Mouse (Mus musculus) bone marrow macrophage, adult 2 months (primary cell): Measurements from ENCODE around the gene Cdkn1c. TPM values are rescaled to one million over a fixed set of nuclear protein-coding genes. Genes with fewer than 3 reads are reported as not detected.

Experiments used
- H3K27ac ChIP-seq: 2 replicates; pipeline ENCODE4 v1.5.1; 2012; ENCODE audit warnings: low read depth, low read length; ENCODE audit not compliant: insufficient read depth
- H3K4me1 ChIP-seq: 2 replicates; pipeline ENCODE4 v1.6.1; 2012; ENCODE audit warnings: low read length; ENCODE audit not compliant: control insufficient read depth, insufficient read depth
- H3K4me3 ChIP-seq: 2 replicates; pipeline ENCODE4 v1.5.1; 2012; ENCODE audit warnings: mild to moderate bottlenecking, low read length, moderate library complexity; ENCODE audit not compliant: insufficient read depth
- CTCF ChIP-seq: IDR thresholded peaks from 2 replicates; pipeline ENCODE4 v1.5.1; 2012; ENCODE audit warnings: low read depth, mild to moderate bottlenecking, low read length, moderate library complexity
- POLR2A ChIP-seq: IDR thresholded peaks from 2 replicates; pipeline ENCODE4 v1.6.1; 2012; ENCODE audit warnings: mild to moderate bottlenecking, low read depth, low read length, borderline replicate concordance
- polyA plus RNA-seq: library from polyadenylated mRNA; stranded (reverse); fragments of >200 nt; gene quantifications from 2 replicates; pipeline ENCODE4 v1.2.4, GENCODE M21; 2012; ENCODE audit not compliant: missing spikeins, insufficient read depth, insufficient read length

Gene Cdkn1c
- polyA plus RNA-seq, 1 experiment = 8.5 TPM

DNA sequence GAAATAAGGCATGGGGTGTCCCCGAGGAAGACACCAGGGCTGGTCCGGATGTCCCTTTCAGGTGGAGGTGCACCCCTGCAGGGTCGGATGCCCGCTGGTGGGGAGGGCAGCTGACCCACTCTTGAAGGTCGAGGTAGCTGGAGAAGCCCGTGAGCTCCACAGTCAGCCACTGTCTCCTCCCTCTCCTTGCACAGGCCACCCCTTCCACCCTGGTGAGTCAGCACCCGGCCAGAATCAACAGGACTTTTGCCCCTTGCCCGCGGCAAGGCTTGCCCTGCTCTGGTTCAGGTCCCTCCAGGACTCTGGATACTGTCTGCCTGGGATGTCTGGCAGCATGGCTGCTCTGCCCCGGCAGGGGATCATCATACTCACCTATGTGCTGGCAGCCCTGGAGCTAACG lies 15.0 kb upstream of the Cdkn1c start:
- no peak overlapping the region for H3K4me3 ChIP-seq
- H3K4me1 ChIP-seq = peaks cover 3% of the 10 kb centered on the region; the same call in 1 of the 2 replicates
- H3K27ac ChIP-seq = no peak overlapping the region
- no peak for TF ChIP-seq POLR2A
- no peak for TF ChIP-seq CTCF

DNA sequence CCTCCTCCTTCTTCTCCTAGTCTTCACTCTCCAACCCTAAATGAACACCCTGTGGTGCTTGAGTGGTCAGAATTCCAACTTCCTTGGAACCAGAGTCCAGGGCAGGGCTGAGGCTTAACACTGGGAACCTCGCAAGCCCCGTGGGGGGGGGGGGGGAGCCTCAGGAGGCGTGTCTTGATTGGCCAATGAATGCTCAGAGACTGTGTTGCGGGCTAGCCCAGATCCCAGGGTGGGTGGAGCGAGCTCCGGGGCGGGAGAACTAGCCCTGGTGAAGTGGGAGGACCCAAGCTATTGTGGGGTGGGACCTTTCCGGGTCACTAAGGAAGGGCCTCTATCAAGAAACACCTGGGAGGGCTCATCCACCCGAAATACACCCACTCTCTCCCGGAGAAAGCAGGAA lies 14.0 kb upstream of the Cdkn1c start:
- no peak for TF ChIP-seq POLR2A
- TF ChIP-seq CTCF = no peak
- H3K4me1 ChIP-seq = peaks cover 3% of the 10 kb centered on the region; the same call in 1 of the 2 replicates
- H3K4me3 ChIP-seq = no peak overlapping the region
- H3K27ac ChIP-seq = no peak overlapping the region

DNA sequence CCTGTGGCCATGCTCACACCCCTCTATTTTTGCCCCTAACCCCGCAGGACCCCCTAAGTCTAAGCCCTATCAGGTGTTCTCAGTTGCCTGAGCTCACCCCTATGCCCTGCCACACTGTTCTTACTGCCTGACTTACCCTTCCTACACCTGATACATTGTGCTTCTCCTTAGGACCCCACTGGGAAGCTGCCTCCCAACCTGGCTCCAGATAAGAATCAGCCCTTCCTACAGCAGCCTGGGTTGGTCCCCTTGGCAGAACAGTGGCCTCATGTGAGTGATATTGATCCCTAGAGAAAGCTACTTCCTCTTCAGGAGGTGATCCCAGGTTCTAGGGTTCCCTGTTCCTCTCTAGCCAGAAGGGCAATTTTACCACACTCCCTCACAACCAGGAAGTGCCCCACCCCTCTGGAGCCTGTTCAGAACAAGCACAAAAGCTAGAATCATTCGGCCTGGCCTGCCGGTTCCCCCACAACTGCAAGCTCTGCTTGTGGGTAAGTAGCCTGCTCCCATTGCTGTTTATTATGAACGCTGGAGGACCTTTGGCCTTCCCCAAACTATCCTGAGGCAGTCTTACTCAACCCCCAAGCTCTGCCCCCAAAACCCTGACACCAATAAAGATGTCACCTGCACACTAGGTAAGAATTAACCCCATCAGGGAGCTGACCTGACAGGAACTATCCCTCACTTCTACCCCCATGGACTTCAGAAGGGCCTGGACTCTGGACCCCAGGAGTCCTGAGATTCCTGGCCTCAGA lies 12.7 kb upstream of the Cdkn1c start, which contains the start of gene Slc22a18:
TSS of gene Slc22a18 (plus strand) at position 390 of the 755 bp plus-strand sequence.
- no peak within 1 kb of the TSS for H3K27ac ChIP-seq
- peak within 1 kb of the TSS; percentile 44 for H3K4me3 ChIP-seq
- H3K4me1 ChIP-seq = peaks cover 3% of the 10 kb centered on the region; the same call in 1 of the 2 replicates
- TF ChIP-seq POLR2A = no peak
- TF ChIP-seq CTCF = no peak

DNA sequence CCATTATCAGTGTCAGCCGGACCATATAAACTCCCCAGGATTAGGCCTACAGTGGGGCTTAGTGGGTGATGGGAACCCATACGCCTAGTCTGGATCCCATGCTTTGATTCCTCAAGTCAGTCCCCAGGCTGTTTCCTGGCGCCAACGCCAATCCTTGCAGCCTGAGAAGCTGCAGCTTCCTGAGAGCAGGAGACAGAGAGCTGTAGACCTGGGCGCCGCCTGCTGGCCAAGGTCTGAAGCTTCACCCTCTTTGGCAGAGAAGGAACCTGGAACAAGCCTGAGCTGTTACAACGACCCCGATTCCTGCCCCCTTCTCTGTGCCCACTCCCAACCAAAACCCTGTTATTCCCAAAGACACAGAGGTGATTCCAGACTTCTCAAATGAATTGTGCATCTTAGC lies 9.1 kb upstream of the Cdkn1c start:
- H3K27ac ChIP-seq = no peak overlapping the region
- TF ChIP-seq CTCF = peak; percentile 72
- TF ChIP-seq POLR2A = no peak
- H3K4me1 ChIP-seq = peaks cover 3% of the 10 kb centered on the region; the same call in 1 of the 2 replicates
- H3K4me3 ChIP-seq = no peak overlapping the region

DNA sequence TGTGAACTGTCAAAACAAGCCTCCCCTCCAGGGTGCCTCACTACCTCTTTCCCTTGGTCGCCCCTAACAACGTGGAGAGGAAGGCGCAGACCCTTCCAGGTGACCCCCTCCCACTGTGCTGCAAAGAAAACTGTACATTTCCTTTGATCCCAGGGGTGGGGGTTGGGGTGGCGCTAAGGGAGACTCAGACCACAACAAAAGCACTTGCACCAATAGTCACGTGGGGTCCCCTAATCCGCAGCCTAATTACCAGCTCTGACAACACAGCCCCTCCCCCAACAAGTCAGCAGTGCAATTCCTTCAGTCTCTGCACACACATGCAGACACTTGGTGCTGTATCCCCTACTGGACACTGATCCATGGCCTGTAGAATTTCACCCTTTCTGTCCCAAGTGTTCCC lies 6.9 kb upstream of the Cdkn1c start:
- Histone ChIP-seq H3K4me1 (no peaks in the 10 kb centered on the region), H3K4me3 (no peak overlapping the region), H3K27ac (no peak overlapping the region)
- TF ChIP-seq POLR2A (no peak), CTCF (no peak)

DNA sequence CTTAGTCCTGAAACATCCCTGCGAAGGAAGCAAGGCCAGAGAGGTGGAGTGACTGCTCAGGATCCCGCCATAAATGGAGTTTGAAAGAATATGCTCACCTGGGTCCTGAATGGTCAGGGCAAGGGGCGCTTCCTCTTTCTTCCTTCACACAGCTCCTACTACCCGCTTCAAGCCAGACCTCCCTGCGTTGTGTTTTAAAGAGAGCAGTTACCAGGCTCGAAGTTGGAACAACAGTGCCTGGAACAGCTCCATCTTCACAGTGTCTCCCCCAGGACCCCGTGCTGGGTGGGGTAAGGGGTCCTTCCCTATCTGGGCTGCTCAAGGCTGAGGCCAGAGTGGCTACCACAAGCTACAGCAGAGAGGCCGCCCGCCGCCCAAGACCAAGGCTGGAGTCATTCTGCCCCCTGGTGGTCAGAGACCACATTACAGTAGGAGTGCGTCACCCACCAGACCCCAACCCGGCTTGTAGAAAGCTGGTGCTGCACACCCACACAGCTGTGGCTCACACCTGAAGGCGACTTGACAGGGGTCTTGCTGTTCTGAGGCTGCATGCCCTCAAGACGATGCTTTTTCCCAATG lies 5.3 kb upstream of the Cdkn1c start:
- Histone ChIP-seq H3K27ac (no peak overlapping the region), H3K4me1 (no peaks in the 10 kb centered on the region), H3K4me3 (no peak overlapping the region)
- no peak for TF ChIP-seq POLR2A
- peak; percentile 82 for TF ChIP-seq CTCF

DNA sequence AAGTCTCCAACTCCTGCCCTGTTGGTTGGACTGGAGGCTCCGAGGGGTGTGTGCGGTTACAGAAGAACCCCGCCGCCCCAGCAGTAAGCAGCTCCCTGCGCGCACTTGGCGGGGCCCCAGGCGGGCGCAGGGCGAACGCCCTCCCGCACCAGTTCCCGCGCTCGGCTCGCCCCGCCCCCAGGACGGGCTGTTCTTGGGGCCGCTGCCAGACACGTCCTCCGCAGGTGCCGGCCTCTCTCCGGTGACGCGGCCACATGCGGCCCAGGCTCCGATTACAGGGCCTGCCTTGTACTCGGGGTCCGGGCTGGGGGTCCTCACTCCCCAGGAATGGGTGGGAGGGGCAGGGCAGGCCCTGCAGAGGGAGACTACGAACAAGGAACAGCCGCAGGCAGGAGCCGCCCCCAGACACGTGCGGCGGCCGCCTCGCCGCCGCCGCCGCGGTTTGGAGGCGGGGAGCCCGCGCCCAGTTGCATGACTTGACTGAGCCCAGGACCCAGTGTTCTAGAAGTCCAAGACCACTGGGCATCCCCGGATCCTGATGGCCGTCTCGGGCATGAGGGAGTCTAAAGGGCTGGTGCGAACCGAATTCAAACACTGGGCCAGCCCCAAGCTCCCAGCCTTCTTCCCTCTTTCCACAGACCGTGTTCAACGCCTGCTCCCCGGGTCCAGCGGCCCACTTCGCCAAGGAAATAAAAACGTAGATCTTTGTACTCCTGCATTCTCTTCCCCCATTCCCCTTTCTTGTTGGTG lies 4.1 kb upstream of the Cdkn1c start:
- peak overlapping the region; percentile 20; the same call in 1 of the 2 replicates for H3K4me3 ChIP-seq
- no peaks in the 10 kb centered on the region for H3K4me1 ChIP-seq
- H3K27ac ChIP-seq = no peak overlapping the region

DNA sequence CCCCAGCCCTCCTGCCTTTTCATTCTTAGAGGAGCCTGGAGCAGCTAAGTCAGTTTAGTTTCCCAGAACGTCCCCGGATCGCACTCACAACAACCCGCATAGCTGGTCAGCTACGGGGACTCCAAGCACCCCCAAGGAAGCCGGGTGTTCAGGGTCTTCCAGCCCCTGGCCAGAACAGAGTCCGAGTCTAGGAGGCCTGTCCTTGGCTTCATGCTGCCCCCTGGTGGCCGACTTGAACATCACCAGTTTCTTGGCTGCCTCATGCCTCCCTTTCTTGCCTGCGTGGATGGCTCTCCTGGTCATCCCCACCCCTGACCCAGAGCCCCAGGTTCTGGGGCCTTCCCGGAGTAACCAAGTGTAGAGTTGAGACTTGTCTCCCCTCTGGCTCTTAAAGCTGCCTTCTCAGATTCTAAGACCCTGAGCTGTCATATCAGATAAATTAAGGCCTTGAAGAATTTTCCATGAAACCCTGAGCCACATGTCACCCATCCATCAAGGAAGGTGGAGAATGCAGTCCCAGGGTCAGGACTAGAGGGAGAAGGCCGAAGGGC lies 3.1 kb upstream of the Cdkn1c start:
- no peak for TF ChIP-seq POLR2A
- peak; percentile 73 for TF ChIP-seq CTCF
- H3K4me3 ChIP-seq = no peak overlapping the region
- H3K27ac ChIP-seq = no peak overlapping the region
- H3K4me1 ChIP-seq = no peaks in the 10 kb centered on the region

More for the DNA sequence above, 4.1 kb upstream of the Cdkn1c start:
- TF ChIP-seq CTCF (no peak), POLR2A (no peak)

DNA sequence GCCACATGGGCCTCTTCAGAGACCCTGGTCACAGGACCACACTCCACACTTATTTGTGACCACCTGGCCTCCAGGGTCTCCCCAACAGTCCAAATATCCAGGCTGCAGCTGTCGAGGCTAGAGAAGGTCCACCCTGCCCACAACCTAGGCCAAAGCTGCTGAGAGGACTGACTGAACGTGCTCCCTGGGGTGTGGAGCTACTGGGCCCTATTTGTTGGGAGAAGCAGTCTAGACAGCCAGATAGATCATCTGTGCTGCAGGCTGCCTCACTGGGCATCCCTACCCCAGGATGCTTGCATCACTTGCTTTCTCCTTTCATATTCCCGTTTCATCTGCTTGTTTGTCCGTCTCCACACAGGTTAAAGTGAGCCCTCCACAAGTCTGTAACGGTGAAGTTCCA lies 1.7 kb upstream of the Cdkn1c start:
- H3K4me1 ChIP-seq = no peaks in the 10 kb centered on the region
- no peak overlapping the region for H3K4me3 ChIP-seq
- TF ChIP-seq CTCF = no peak
- H3K27ac ChIP-seq = no peak overlapping the region
